Mouse (Mus musculus) spleen, adult 2 months (tissue): ENCODE measurements at regions not wholly inside any gene's neighbourhood (a gene's known extent, or its start where the extent isn't known, plus 50 kb on each side); places are given as distances from the start of the nearest gene placed in this dataset.

ENCODE experiments used
- CTCF ChIP-seq: fragments of 200-500 bp; IDR thresholded peaks from 2 replicates; pipeline ENCODE4 v1.5.1; 2011; ENCODE audit warnings: mild to moderate bottlenecking, inconsistent platforms; ENCODE audit not compliant: insufficient read depth, insufficient read length, insufficient replicate concordance; ENCODE audit errors: extremely low read depth
- POLR2A ChIP-seq: fragments of 200-500 bp; IDR thresholded peaks from 2 replicates; pipeline ENCODE4 v1.6.1; 2011; ENCODE audit warnings: low read depth, low read length, inconsistent platforms

DNA sequence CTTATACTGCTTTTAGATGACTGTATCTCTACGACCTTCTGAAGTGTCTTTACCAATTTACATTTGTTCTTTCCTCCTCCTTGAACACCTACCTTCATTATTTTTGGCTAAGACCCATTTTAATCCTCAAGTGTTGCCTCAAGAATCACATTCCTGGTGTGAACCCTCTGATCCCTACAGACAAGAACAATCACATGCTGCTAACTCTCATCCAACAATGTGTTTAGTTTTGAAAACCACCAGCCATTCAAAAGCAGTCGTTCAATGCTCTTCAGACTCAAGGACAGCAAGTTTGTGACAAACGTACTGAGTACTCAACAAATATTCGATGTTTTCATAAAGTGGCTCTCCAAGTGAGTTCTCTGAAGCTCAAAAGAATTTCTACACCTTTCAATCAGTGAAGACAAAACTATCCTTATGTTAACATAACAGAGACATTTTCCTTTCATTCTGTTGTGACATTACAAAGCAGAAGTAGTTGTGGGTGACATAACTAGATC, 898.9 kb upstream of the Acvr2a start:
- TF ChIP-seq CTCF = no peak
- no peak for TF ChIP-seq POLR2A
